Mouse (Mus musculus) splenic B cell, adult 2 months (primary cell): ENCODE data around the gene Cst11.
A peak's percentile ranks its signal among the peaks of the same experiment; 100 is the strongest.

Experiments used
- DNase-seq: peaks from one replicate; pipeline ENCODE4 v3.0.0-alpha.2; 2011; ENCODE audit warnings: low read depth, low spot score
- H3K27me3 ChIP-seq: 2 replicates; pipeline ENCODE4 v1.6.1; 2012; ENCODE audit warnings: mild to moderate bottlenecking, low read length, moderate library complexity, mixed read lengths; ENCODE audit not compliant: control insufficient read depth, poor library complexity, insufficient read depth, severe bottlenecking
- H3K36me3 ChIP-seq: 2 replicates; pipeline ENCODE4 v1.6.1; 2012; ENCODE audit warnings: mild to moderate bottlenecking, low read length, moderate library complexity, mixed read lengths; ENCODE audit not compliant: control insufficient read depth, poor library complexity, insufficient read depth, severe bottlenecking

The Cst11 gene

DNA sequence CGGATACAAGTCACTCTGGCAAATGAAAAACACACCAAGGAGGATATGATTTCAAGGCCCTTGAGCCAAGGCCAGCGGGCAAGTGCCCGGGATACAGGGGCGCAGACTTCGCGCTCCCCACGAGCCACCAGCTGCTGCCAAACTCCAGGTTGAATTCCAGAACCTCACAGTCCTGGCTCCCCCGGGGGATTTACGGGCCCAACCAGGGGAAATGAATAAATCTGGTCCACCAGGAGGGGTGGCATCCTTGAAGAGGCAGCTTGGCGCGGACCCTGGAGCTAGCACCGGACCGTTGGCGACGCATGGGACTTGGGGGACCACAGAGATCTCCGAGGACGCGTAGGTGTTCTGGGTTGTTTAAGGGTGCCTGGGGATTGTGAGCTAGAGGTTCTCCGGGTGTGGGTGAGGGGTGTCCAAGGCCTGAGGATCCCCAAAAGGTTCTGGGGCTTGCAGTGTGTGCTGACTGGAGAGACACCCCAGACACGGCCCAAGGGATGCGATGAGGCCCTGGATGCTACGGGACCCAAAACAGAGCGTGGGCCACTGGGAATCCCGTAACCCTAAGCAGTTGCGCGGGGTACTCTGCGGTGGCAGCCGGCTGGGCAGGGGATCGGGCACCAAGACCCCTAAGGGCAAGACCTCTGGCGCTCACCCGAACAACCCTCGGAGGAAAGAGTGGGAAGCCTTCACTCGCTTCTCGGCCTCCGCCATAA is 39.5 kb downstream of the Cst11 start:
- Histone ChIP-seq H3K36me3 (no peaks in the 10 kb centered on the region), H3K27me3 (no peaks in the 10 kb centered on the region; the same call in 1 of the 2 replicates)
- no peak for DNase-seq

DNA sequence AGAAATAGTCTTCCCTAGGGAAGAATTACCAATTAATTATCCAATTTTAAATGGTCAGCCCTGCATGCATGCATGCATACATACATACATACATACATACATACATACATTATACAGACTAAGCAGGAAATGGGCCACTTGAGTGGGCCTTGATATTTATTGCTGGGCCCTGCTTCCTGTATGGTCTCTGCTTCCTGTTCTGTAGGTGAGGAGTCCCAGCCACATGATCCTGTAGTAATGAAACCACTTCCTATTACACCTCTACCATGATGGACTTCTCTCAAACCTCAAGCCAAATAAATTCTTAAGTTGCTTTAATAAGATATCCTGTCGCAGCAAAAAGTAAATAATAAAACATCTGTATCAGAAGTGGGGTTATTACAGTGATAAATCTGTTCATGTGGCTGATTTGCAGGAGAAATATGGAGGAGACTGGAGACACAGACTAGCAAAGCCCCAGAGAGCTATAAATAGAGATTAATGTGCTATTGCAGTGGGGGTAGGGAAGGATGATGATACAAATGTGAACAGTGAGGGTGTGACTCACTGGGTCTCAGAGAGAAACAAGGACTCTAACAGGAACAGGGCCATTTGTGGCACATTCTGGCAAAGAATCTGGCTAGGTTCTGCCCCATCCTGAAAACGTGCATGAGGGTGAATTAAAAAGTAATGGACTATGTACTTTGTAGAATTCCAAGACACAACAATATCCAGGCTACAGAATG is 51.9 kb downstream of the Cst11 start:
- H3K36me3 ChIP-seq = no peaks in the 10 kb centered on the region
- peak; percentile 7 for DNase-seq
- no peaks in the 10 kb centered on the region for H3K27me3 ChIP-seq
